Mouse (Mus musculus): ENCODE measurements around the gene Ap3d1. TPM values are rescaled to one million over a fixed set of nuclear protein-coding genes. Genes with fewer than 3 reads are reported as not detected.

Gene Ap3d1
- polyA plus RNA-seq, 1 experiment from 2014 or later: 69.6 TPM

DNA sequence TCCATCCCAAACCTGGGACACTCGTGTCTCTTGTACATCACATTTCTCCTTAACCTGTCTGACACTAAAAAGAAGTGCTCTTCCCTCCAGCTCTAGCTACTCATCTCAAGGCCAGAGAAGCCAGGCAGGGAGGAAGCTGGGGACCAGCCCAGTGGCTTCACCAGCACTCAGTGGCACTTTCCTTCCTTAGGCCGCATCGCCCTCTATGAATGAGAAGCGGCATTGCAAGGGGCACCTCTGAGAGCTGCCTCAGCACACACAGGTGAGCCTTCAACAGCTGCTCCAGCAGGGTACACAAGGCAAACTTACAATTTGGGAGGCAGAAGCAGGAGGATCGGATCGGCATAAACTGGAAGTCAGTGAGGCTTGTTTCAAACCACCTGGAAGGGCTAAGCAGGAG is 57.9 kb downstream of the Ap3d1 start:
- WGBS: 56% methylated on average over 6 of the region's 6 CpGs
- no peak overlapping the region for H3K4me2 ChIP-seq
- no peak overlapping the region for H3K9ac ChIP-seq
- peak; percentile 82 for TF ChIP-seq CTCF (IDR thresholded peaks at IDR 0.05; ENCODE audit: low read depth)
- H3K4me3 ChIP-seq (ENCODE audit: low read depth, low read length): no peak overlapping the region
- no peaks in the 10 kb centered on the region for H3K27me3 ChIP-seq (ENCODE audit: insufficient read depth, low read length)
- no peaks in the 10 kb centered on the region for H3K9me3 ChIP-seq (ENCODE audit: low read depth, low read length)
- DNase-seq: peak; percentile 77
- peaks cover 40% of the 10 kb centered on the region for H3K36me3 ChIP-seq (ENCODE audit: insufficient read depth)
- ATAC-seq (ENCODE audit: insufficient read depth): no peak
- H3K27ac ChIP-seq (ENCODE audit: low read depth): no peak overlapping the region
- 0 out of 2 replicates have a peak, but pooled peaks cover 1% of the 10 kb centered on the region for H3K4me1 ChIP-seq (ENCODE audit: insufficient read depth)

DNA sequence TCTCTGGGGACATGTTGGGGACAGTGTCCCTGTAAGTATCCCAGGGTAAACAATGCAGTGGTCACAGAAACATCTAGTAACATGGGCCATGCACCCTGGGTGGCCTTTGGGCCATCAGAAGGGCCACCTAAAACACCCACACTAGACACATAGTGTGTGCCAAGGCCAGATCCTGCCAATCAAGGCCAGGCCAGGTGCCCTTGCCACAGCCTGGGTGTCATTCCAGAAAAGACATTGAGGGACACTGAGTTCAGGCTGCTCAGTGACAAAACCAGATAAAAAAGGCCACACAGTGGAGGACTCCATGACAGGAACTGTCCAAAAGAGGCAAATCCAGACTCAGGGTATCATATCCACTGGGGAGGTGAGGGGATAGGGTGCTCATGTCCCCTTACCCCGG is 58.4 kb downstream of the Ap3d1 start:
- DNase-seq (no peak), ATAC-seq (ENCODE audit: insufficient read depth) (no peak)
- TF ChIP-seq CTCF (IDR thresholded peaks at IDR 0.05; ENCODE audit: low read depth): no peak
- Histone ChIP-seq H3K27ac (ENCODE audit: low read depth) (no peak overlapping the region), H3K27me3 (ENCODE audit: insufficient read depth, low read length) (no peaks in the 10 kb centered on the region), H3K9ac (no peak overlapping the region), H3K4me2 (no peak overlapping the region), H3K4me3 (ENCODE audit: low read depth, low read length) (no peak overlapping the region), H3K9me3 (ENCODE audit: low read depth, low read length) (no peaks in the 10 kb centered on the region), H3K36me3 (ENCODE audit: insufficient read depth) (peaks cover 35% of the 10 kb centered on the region), H3K4me1 (ENCODE audit: insufficient read depth) (peaks cover 7% of the 10 kb centered on the region; the same call in 1 of the 2 replicates)
- WGBS: 97% methylated on average over 1 of the region's 1 CpGs

DNA sequence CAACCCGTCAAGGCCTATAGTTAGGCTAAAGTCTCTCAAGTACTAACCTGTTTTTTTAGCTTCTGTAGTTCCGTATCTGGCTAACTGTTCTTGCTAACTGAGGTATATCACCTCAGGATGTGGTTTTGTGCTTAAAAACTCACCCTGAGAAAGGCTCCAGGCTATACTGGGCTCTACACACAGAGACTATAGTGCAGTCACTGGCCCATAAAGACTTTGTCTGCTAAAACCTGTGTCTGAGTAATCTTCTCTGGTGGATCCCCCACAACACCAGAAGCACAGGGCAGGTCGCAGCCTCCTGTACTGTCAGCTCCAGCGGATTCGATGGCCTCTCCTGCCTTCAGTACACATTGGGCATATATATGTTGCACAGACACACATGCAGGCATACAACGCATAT is 60.1 kb downstream of the Ap3d1 start:
- WGBS: 93% methylated on average over 6 of the region's 6 CpGs
- no peak overlapping the region for H3K9ac ChIP-seq
- ATAC-seq (ENCODE audit: insufficient read depth) (no peak), DNase-seq (no peak)
- H3K4me3 ChIP-seq (ENCODE audit: low read depth, low read length): no peak overlapping the region
- peaks cover 23% of the 10 kb centered on the region for H3K4me1 ChIP-seq (ENCODE audit: insufficient read depth)
- H3K27me3 ChIP-seq (ENCODE audit: insufficient read depth, low read length): no peaks in the 10 kb centered on the region
- H3K4me2 ChIP-seq: no peak overlapping the region
- H3K27ac ChIP-seq (ENCODE audit: low read depth): no peak overlapping the region
- H3K9me3 ChIP-seq (ENCODE audit: low read depth, low read length): no peaks in the 10 kb centered on the region
- TF ChIP-seq CTCF (IDR thresholded peaks at IDR 0.05; ENCODE audit: low read depth): no peak
- peaks cover 26% of the 10 kb centered on the region for H3K36me3 ChIP-seq (ENCODE audit: insufficient read depth)

DNA sequence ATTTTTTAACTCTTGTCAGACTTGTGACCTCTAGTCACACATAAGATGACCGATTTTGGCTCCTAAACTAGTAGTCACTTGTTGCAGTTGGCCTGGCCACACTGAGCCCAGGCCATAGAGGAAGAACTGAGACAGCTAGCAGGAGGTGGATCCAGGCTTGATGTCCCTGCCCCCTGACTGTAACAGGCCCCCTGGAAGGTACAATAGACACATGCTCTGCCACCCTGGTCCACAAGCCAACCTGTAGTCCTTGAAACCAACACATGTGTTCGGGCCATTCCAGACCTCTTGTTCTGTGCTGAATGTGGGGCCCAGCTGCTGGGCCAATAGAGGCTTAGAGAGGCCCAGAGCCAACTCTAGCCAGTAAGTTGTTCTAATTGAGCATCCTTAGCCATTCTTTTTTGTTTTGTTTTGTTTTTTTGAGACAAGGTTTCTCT is 61.8 kb downstream of the Ap3d1 start:
- no peak overlapping the region for H3K4me2 ChIP-seq
- no peak for ATAC-seq (ENCODE audit: insufficient read depth)
- H3K36me3 ChIP-seq (ENCODE audit: insufficient read depth): peaks cover 9% of the 10 kb centered on the region; the same call in 1 of the 2 replicates
- H3K27ac ChIP-seq (ENCODE audit: low read depth): peak overlapping the region; percentile 56; the same call in 1 of the 2 replicates
- DNase-seq: no peak
- H3K27me3 ChIP-seq (ENCODE audit: insufficient read depth, low read length): no peaks in the 10 kb centered on the region
- no peaks in the 10 kb centered on the region for H3K9me3 ChIP-seq (ENCODE audit: low read depth, low read length)
- no peak overlapping the region for H3K9ac ChIP-seq
- H3K4me3 ChIP-seq (ENCODE audit: low read depth, low read length): no peak overlapping the region
- 73% methylated on average over 2 of the region's 2 CpGs for WGBS
- H3K4me1 ChIP-seq (ENCODE audit: insufficient read depth): peaks cover 25% of the 10 kb centered on the region
- TF ChIP-seq CTCF (IDR thresholded peaks at IDR 0.05; ENCODE audit: low read depth): no peak

DNA sequence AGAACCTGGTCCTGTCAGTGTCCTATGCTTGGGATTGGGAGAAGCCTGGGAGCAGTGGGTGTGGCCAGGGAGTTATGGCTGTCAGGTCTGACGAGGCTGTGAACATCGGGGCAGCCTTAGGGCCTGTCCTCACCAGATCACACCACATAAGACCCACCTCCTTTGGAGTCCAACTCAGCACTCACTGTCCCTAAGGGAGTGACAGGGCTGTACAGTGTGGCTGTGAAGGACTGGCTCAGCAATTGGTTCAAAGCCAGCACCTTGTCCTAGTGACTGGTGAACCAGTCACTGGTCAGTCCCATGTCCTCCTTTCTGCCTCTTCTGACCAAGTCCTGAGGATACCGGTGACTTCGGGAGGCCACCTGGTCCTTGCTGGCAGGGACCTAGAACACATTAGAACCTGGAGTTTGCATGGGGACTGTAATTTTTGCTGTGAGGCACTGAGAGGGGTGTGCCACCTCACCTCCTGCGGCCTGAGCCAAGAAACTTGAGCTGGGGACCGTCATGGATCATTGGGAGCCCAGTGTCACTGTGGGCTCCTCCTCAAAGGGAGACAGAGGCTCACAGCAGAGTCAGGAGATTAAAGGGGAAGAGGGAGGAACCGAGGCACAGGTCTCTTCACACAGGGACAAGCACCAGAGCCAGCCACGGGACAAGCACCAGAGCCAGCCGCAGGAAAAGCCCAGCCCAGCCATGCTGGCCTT is 62.4 kb downstream of the Ap3d1 start:
- no peaks in the 10 kb centered on the region for H3K27me3 ChIP-seq (ENCODE audit: insufficient read depth, low read length)
- H3K9ac ChIP-seq: no peak overlapping the region
- DNase-seq (no peak), ATAC-seq (ENCODE audit: insufficient read depth) (no peak)
- H3K4me1 ChIP-seq (ENCODE audit: insufficient read depth): peaks cover 27% of the 10 kb centered on the region
- TF ChIP-seq CTCF (IDR thresholded peaks at IDR 0.05; ENCODE audit: low read depth): no peak
- no peak overlapping the region for H3K4me3 ChIP-seq (ENCODE audit: low read depth, low read length)
- 0 out of 2 replicates have a peak overlapping the region, but pooled peaks have one; percentile 91 for H3K4me2 ChIP-seq
- 0 out of 2 replicates have a peak, but pooled peaks cover 6% of the 10 kb centered on the region for H3K36me3 ChIP-seq (ENCODE audit: insufficient read depth)
- H3K9me3 ChIP-seq (ENCODE audit: low read depth, low read length): no peaks in the 10 kb centered on the region
- peak overlapping the region; percentile 99; the same call in 1 of the 2 replicates for H3K27ac ChIP-seq (ENCODE audit: low read depth)
- 56% methylated on average over 9 of the region's 9 CpGs for WGBS

DNA sequence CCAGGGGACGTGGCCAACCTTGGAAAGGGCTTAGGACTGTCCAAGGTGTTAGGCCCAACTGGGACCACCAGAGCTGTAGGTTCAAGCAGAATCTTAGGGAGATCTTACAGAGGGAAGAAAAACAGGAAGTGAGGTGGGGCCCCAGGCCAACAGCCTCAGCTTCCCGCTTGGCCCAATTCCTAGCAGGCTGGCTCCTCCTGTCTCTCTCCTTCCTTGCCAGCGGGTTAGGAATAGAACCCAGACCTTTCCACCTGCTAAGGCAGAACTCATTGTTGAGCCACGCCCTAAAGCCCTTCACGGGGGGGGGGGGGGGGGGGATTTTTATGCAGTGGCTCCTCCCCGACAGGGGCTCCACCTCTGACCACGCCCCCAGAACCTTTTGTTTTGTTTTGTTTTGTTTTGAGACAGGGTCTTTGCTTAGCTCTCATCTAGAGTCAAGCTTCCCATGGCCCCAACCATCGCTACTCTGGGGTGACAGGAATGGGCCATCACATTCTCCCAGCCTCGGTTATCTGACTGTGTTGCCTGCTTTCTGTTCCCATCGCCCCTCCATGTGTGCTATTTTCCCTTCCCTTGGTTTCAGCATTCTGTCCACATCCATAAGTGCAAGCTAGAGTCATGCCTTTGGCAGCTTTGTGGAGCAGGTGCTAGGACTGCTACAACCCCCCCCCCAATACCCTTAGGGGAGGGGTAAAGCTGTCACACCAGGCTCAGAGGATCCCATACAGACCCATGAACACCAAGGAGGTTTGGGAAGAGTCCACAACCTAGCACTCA is 63.3 kb downstream of the Ap3d1 start:
- H3K4me2 ChIP-seq: peak overlapping the region; percentile 91
- peak overlapping the region; percentile 80 for H3K9ac ChIP-seq
- ATAC-seq (ENCODE audit: insufficient read depth) (0 out of 2 replicates have a peak, but pooled peaks have one; percentile 0), DNase-seq (peak; percentile 71)
- H3K27me3 ChIP-seq (ENCODE audit: insufficient read depth, low read length): no peaks in the 10 kb centered on the region
- H3K27ac ChIP-seq (ENCODE audit: low read depth): peak overlapping the region; percentile 99
- H3K36me3 ChIP-seq (ENCODE audit: insufficient read depth): 0 out of 2 replicates have a peak, but pooled peaks cover 10% of the 10 kb centered on the region
- peaks cover 36% of the 10 kb centered on the region for H3K4me1 ChIP-seq (ENCODE audit: insufficient read depth)
- H3K9me3 ChIP-seq (ENCODE audit: low read depth, low read length): no peaks in the 10 kb centered on the region
- 46% methylated on average over 9 of the region's 10 CpGs for WGBS
- TF ChIP-seq CTCF (IDR thresholded peaks at IDR 0.05; ENCODE audit: low read depth): no peak
- H3K4me3 ChIP-seq (ENCODE audit: low read depth, low read length): 0 out of 2 replicates have a peak overlapping the region, but pooled peaks have one; percentile 98

DNA sequence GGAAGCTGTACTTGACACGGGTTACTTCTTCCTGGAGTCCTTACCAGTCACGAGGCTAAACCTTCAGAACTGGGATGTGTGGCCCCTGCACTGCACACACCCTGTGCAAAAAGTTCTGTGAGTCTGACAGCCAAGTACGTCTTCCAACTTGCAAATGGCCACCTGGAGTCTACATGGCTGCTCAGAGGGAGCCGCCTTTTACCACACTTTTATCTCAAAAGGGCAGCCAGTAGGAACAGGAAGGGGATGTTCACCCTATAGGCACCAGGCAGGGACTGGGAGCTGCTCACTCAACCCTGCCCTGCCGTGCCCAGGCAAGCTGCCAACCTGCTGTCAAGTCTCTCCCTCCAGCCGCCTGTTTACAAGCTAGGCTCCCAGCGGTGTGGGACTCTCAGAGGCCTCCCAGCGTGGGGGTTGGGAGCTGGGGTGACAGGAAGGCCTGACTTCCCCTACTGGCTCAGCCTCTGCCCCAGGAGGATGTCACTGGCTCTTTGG is 64.1 kb downstream of the Ap3d1 start, which contains the start of gene Mknk2:
Gene Mknk2, minus strand, starts transcription at position 171 of the 495 bp plus-strand sequence.
- Histone ChIP-seq H3K27ac (ENCODE audit: low read depth) (peak within 1 kb of the TSS; percentile 99), H3K9ac (peak within 1 kb of the TSS; percentile 80), H3K4me3 (ENCODE audit: low read depth, low read length) (peak within 1 kb of the TSS; percentile 98), H3K4me2 (peak within 1 kb of the TSS; percentile 91), H3K9me3 (ENCODE audit: low read depth, low read length) (no peaks in the 10 kb centered on the region), H3K27me3 (ENCODE audit: insufficient read depth, low read length) (no peaks in the 10 kb centered on the region), H3K36me3 (ENCODE audit: insufficient read depth) (peaks cover 11% of the 10 kb centered on the region; the same call in 1 of the 2 replicates), H3K4me1 (ENCODE audit: insufficient read depth) (peaks cover 39% of the 10 kb centered on the region)
- peak; percentile 96 for DNase-seq
- 7% methylated on average over 8 of the region's 8 CpGs for WGBS
- peak; percentile 45 for ATAC-seq (ENCODE audit: insufficient read depth)
- no peak for TF ChIP-seq CTCF (IDR thresholded peaks at IDR 0.05; ENCODE audit: low read depth)

All from lung, embryonic 14.5 days (tissue).